Mouse (Mus musculus) liver, embryonic 14.5 days (tissue): ENCODE measurements around the gene Lrba.

Source experiments
- CTCF ChIP-seq: IDR thresholded peaks from 2 replicates; pipeline ENCODE4 v1.5.1; 2016; ENCODE audit warnings: antibody characterized with exemption, low read depth, control low read depth
- EP300 ChIP-seq: IDR thresholded peaks from 2 replicates; pipeline ENCODE4 v1.6.1; 2016; ENCODE audit warnings: antibody characterized with exemption, low read depth

DNA sequence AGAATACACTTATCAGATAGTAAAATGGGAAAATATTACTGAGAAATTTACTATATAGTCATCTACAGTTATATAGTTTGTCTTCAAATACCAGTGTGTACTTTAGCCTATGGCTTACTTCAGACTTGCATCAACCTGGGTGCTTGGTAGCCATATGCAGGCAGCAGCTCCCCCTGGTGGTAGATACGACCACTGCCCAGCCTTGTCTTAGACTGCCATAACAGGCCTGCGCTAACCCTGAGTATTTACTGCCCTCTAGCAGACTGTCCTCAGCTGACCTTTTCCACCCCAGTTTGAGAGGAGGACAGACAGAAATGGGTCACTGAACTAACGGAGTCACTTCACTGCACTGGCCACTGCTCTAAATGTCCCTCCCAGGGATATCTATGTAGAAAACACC is 588.2 kb downstream of the Lrba start:
- peak; percentile 98 for TF ChIP-seq CTCF
- TF ChIP-seq EP300: no peak
